Mouse (Mus musculus) CD8-positive naive resting alpha-beta T cell, adult 57 days (primary cell): ENCODE measurements around the gene Clec2g. TPM values are rescaled to one million over a fixed set of nuclear protein-coding genes. Genes with fewer than 3 reads are reported as not detected.

Source experiments
- total RNA-seq: library from RNA; stranded (reverse); gene quantifications from one replicate; pipeline ENCODE4 v1.2.4, GENCODE M21; 2023

Gene Clec2g
- 20.2 TPM for total RNA-seq

GRCm38 (mm10) chr6:128934081-128934480, at the start of gene Clec2g:
Gene Clec2g (plus strand): TSS chr6:128934381.

GRCm38 (mm10) chr6:128887091-128887790, 46.9 kb upstream of the Clec2g start, which contains the start of gene Clec2i:
Gene Clec2i (plus strand): TSS chr6:128887588.

GRCm38 (mm10) chr6:128890948-128891355, 43.2 kb upstream of the Clec2g start, which contains the start of gene BC035044:
Gene BC035044 (minus strand): TSS chr6:128891126.

Other genes starting within 250 kb of the Clec2g start
- gene Klrb1, start 211.3 kb upstream of the Clec2g start, total RNA-seq: not detected
- gene Klrb1c, start 145.2 kb upstream of the Clec2g start, total RNA-seq: 3.9 TPM
- gene Gm44511, start 108.1 kb upstream of the Clec2g start, total RNA-seq: not detected
- 0.95 TPM for gene Klrb1b, start 108.0 kb upstream of the Clec2g start, total RNA-seq
- 36.5 TPM for gene Clec2i, start 46.8 kb upstream of the Clec2g start, total RNA-seq
- 9.4 TPM for gene BC035044, start 43.3 kb upstream of the Clec2g start, total RNA-seq
- gene Klrb1f, start 111.5 kb downstream of the Clec2g start, total RNA-seq: 4.9 TPM
- gene Clec2e, start 166.5 kb downstream of the Clec2g start, total RNA-seq: not detected
- 160 TPM for gene Clec2d, start 246.2 kb downstream of the Clec2g start, total RNA-seq